Mouse (Mus musculus): Measurements from ENCODE around the gene Gm4952.

DNA sequence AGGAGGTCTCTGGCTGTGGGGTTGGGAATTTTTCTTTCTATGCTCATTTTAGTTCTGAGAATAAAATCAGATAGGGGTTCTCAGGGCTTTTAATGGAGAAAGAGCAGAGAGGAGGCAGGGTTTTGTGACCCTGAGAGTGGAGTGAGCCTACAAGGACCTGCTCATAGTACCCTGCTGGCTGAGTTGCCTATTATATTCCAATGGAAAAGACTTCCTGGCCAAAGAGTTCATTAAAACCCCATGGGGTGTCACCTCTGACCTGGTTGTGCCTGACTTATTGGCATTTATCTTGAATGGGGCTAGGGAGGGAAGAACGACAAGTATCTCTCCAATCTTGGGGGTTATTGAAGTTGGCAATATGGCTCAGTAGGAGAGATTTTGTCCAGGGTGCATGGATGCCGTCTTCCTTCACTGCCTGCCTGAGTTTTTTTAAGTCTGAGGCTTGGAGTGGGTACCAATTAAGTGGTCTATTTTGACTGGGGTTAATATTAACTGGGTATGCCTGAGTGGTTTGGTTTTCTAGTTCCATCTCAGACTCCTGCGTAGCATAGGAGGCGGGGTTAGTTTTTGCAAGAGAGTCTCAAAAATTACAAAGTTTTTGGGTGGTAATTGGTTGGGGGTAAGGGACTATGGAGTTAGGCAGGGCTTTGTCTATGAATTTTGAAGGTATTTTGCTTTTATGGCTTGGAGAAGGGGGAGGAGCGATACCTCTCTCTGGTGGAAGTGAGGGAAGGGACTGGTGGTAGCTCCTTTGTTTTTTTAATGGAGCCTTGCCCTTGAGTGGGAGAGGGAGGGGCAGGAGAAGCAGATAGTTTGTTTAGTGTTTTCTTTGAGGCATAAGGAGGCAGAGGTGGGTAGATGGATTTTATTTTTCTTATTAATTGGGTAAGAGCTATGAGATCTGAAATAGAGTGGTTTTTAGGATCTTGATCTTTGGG is 49.5 kb upstream of the Gm4952 start:
- TF ChIP-seq CTCF (IDR thresholded peaks at IDR 0.05; ENCODE audit: low read depth, low read length) = no peak
- TF ChIP-seq POLR2A (IDR thresholded peaks at IDR 0.05; ENCODE audit: borderline replicate concordance, low read depth, low read length) = no peak
